Mouse (Mus musculus) stomach, postnatal 0 days (tissue): ENCODE results near the gene Ldb3.

Experiments used
- CTCF ChIP-seq: IDR thresholded peaks from 2 replicates; pipeline ENCODE4 v1.5.1; 2016; ENCODE audit warnings: antibody characterized with exemption, low read depth, mild to moderate bottlenecking, moderate library complexity
- EP300 ChIP-seq: optimal IDR thresholded peaks from 2 replicates; pipeline ENCODE3; 2016; ENCODE audit warnings: antibody characterized with exemption

DNA sequence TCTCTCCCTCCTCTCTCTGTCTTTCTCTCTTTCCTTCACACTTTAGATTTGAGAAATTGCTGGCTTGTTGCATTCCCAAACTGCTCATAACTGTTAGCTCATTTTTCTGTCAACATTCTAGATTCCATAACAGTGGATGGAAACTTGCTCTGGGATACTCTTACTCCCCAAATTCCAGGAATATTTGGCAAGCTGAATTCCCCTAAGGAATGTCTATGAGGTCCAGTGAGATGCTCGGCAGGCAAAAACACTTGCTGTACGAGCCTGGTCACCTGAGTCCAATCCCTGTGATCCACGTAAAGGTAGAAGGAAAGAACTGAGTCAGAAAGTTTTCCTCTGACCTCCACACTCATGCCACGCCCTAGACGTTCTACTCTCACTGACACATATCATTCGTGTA lies 55.9 kb downstream of the Ldb3 start:
- no peak for TF ChIP-seq CTCF
- no peak for TF ChIP-seq EP300
